Mouse (Mus musculus): Measurements from ENCODE around the gene Pxk. TPM values are rescaled to one million over a fixed set of nuclear protein-coding genes. Genes with fewer than 3 reads are reported as not detected.

Gene Pxk
- polyA plus RNA-seq, 1 experiment from 2014 or later = 36.3 TPM

Other genes starting within 250 kb of the Pxk start
- gene Gm45521, start 140.9 kb upstream of the Pxk start, polyA plus RNA-seq (2015; fragmentation: Nextera tagmentation; extraction: Ambion mirVana) = not detected in 2 replicates
- 1.1 and 1.2 TPM in 2 replicates for gene Dnase1l3, start 103.6 kb upstream of the Pxk start, polyA plus RNA-seq (2015; fragmentation: Nextera tagmentation; extraction: Ambion mirVana)
- gene Abhd6, start 95.3 kb upstream of the Pxk start, polyA plus RNA-seq (2015; fragmentation: Nextera tagmentation; extraction: Ambion mirVana) = 13.5 and 14.0 TPM in 2 replicates
- gene Rpp14, start 17.8 kb upstream of the Pxk start, polyA plus RNA-seq (2015; fragmentation: Nextera tagmentation; extraction: Ambion mirVana) = 52.1 and 53.7 TPM in 2 replicates
- gene Pdhb, start 74.8 kb downstream of the Pxk start, polyA plus RNA-seq (2015; fragmentation: Nextera tagmentation; extraction: Ambion mirVana) = 197 and 198 TPM in 2 replicates
- 11.2 and 12.4 TPM in 2 replicates for gene Kctd6, start 115.9 kb downstream of the Pxk start, polyA plus RNA-seq (2015; fragmentation: Nextera tagmentation; extraction: Ambion mirVana)
- 0.88 and 0.91 TPM in 2 replicates for gene Acox2, start 161.1 kb downstream of the Pxk start, polyA plus RNA-seq (2015; fragmentation: Nextera tagmentation; extraction: Ambion mirVana)
- gene Fam107a, start 219.8 kb downstream of the Pxk start, polyA plus RNA-seq (2015; fragmentation: Nextera tagmentation; extraction: Ambion mirVana) = 0.43 and 0.44 TPM in 2 replicates